Mouse (Mus musculus): ENCODE results near the gene Caps2.
"Not testable (repeated sequence)": the region's sequence is repeated elsewhere in the genome, so short reads cannot be mapped to it uniquely, and the experiment has no call there.

Gene Caps2

GRCm38 (mm10) chr10:112163168-112163766, at the start of gene Caps2:
TSS of gene Caps2 (plus strand) at chr10:112163621.
- DNase-seq: peak; percentile 21

- not testable (repeated sequence) for DNase-seq
These were observed 38.3 kb upstream of the Caps2 start for GRCm38 (mm10) chr10:112125090-112125489.

GRCm38 (mm10) chr10:112127682-112128230, 35.7 kb upstream of the Caps2 start:
- not testable (repeated sequence) for DNase-seq

GRCm38 (mm10) chr10:112132194-112132593, 31.2 kb upstream of the Caps2 start:
- DNase-seq: no peak

- DNase-seq: peak; percentile 41
These were observed 25.2 kb upstream of the Caps2 start for GRCm38 (mm10) chr10:112138050-112138870.

GRCm38 (mm10) chr10:112138871-112139430, 24.5 kb upstream of the Caps2 start:
- DNase-seq: no peak

GRCm38 (mm10) chr10:112139834-112140233, 23.6 kb upstream of the Caps2 start:
- no peak for DNase-seq

GRCm38 (mm10) chr10:112159882-112160560, 3.4 kb upstream of the Caps2 start, which contains the start of gene Glipr1l3:
TSS of gene Glipr1l3 (minus strand) at chr10:112160327.
- DNase-seq: peak; percentile 80

GRCm38 (mm10) chr10:112177027-112177426, 13.6 kb downstream of the Caps2 start:
- not testable (repeated sequence) for DNase-seq

GRCm38 (mm10) chr10:112193919-112194318, 30.5 kb downstream of the Caps2 start:
- DNase-seq: not testable (repeated sequence)

GRCm38 (mm10) chr10:112203463-112203862, 40.0 kb downstream of the Caps2 start:
- peak; percentile 3 for DNase-seq

GRCm38 (mm10) chr10:112227073-112227472, 63.7 kb downstream of the Caps2 start:
- no peak for DNase-seq

- not testable (repeated sequence) for DNase-seq
These were observed 65.8 kb downstream of the Caps2 start for GRCm38 (mm10) chr10:112229091-112229843.

- not testable (repeated sequence) for DNase-seq
These were observed 69.3 kb downstream of the Caps2 start for GRCm38 (mm10) chr10:112232733-112233132.

- not testable (repeated sequence) for DNase-seq
These were observed 72.0 kb downstream of the Caps2 start for GRCm38 (mm10) chr10:112235396-112235940.

GRCm38 (mm10) chr10:112248273-112248672, 84.9 kb downstream of the Caps2 start:
- DNase-seq: no peak

- DNase-seq: no peak
These were observed 100.0 kb downstream of the Caps2 start for GRCm38 (mm10) chr10:112263467-112263866.
